Mouse (Mus musculus): ENCODE data around the gene Ccdc73. TPM values are rescaled to one million over a fixed set of nuclear protein-coding genes. Genes with fewer than 3 reads are reported as not detected.
"Not testable (repeated sequence)": the region's sequence is repeated elsewhere in the genome, so short reads cannot be mapped to it uniquely, and the experiment has no call there.

The Ccdc73 gene
- total RNA-seq, 2 experiments from 2014 or later = 3.5 TPM; not detected in 1

- no peak for DNase-seq
- intact Hi-C loops (cut with DNase I) = no loop called here
Observed at GRCm38 (mm10) chr2:105023031-105023615, 155.5 kb downstream of the Ccdc73 start.

GRCm38 (mm10) chr2:105023815-105024214, 156.2 kb downstream of the Ccdc73 start:
- intact Hi-C loops (cut with DNase I) = no loop called here
- DNase-seq = no peak

GRCm38 (mm10) chr2:105025610-105026009, 158.0 kb downstream of the Ccdc73 start:
- DNase-seq; intact Hi-C loops (cut with DNase I): not testable (repeated sequence)

- intact Hi-C loops (cut with DNase I) = no loop called here
- no peak for DNase-seq
Observed at GRCm38 (mm10) chr2:105026950-105027695, 159.5 kb downstream of the Ccdc73 start.

GRCm38 (mm10) chr2:105028806-105029205, 161.2 kb downstream of the Ccdc73 start:
- DNase-seq = peak; percentile 54
- intact Hi-C loops (cut with DNase I) = no loop called here

- intact Hi-C loops (cut with DNase I) = no loop called here
- DNase-seq = no peak
Observed at GRCm38 (mm10) chr2:105030505-105030904, 162.9 kb downstream of the Ccdc73 start.

- no peak for DNase-seq
- intact Hi-C loops (cut with DNase I) = no loop called here
Observed at GRCm38 (mm10) chr2:105034084-105034483, 166.5 kb downstream of the Ccdc73 start.

- intact Hi-C loops (cut with DNase I) = no loop called here
- DNase-seq = no peak
Observed at GRCm38 (mm10) chr2:105035985-105036384, 168.4 kb downstream of the Ccdc73 start.

GRCm38 (mm10) chr2:105036401-105037070, 168.9 kb downstream of the Ccdc73 start:
- intact Hi-C loops (cut with DNase I) = no loop called here

GRCm38 (mm10) chr2:105037956-105038569, 170.5 kb downstream of the Ccdc73 start:
- intact Hi-C loops (cut with DNase I) = no loop called here
- no peak for DNase-seq

More at GRCm38 (mm10) chr2:105036401-105037070, 168.9 kb downstream of the Ccdc73 start:
- DNase-seq = no peak

GRCm38 (mm10) chr2:105038879-105039278, 171.3 kb downstream of the Ccdc73 start:
- DNase-seq = no peak
- intact Hi-C loops (cut with DNase I) = no loop called here

- intact Hi-C loops (cut with DNase I) = no loop called here
- DNase-seq = no peak
Observed at GRCm38 (mm10) chr2:105040859-105041258, 173.3 kb downstream of the Ccdc73 start.

GRCm38 (mm10) chr2:105043152-105043551, 175.5 kb downstream of the Ccdc73 start:
- intact Hi-C loops (cut with DNase I) = no loop called here
- no peak for DNase-seq

- DNase-seq = no peak
- intact Hi-C loops (cut with DNase I) = no loop called here
Observed at GRCm38 (mm10) chr2:105048301-105048700, 180.7 kb downstream of the Ccdc73 start.

GRCm38 (mm10) chr2:105055529-105055928, 187.9 kb downstream of the Ccdc73 start:
- intact Hi-C loops (cut with DNase I) = no loop called here

GRCm38 (mm10) chr2:105058577-105059116, 191.0 kb downstream of the Ccdc73 start:
- no peak for DNase-seq
- intact Hi-C loops (cut with DNase I) = no loop called here

More at GRCm38 (mm10) chr2:105055529-105055928, 187.9 kb downstream of the Ccdc73 start:
- no peak for DNase-seq

- DNase-seq = no peak
- intact Hi-C loops (cut with DNase I) = no loop called here
Observed at GRCm38 (mm10) chr2:105062741-105063372, 195.3 kb downstream of the Ccdc73 start.
